ENCODE assay signal across 8 mouse cellular contexts in the genomic region with DNA sequence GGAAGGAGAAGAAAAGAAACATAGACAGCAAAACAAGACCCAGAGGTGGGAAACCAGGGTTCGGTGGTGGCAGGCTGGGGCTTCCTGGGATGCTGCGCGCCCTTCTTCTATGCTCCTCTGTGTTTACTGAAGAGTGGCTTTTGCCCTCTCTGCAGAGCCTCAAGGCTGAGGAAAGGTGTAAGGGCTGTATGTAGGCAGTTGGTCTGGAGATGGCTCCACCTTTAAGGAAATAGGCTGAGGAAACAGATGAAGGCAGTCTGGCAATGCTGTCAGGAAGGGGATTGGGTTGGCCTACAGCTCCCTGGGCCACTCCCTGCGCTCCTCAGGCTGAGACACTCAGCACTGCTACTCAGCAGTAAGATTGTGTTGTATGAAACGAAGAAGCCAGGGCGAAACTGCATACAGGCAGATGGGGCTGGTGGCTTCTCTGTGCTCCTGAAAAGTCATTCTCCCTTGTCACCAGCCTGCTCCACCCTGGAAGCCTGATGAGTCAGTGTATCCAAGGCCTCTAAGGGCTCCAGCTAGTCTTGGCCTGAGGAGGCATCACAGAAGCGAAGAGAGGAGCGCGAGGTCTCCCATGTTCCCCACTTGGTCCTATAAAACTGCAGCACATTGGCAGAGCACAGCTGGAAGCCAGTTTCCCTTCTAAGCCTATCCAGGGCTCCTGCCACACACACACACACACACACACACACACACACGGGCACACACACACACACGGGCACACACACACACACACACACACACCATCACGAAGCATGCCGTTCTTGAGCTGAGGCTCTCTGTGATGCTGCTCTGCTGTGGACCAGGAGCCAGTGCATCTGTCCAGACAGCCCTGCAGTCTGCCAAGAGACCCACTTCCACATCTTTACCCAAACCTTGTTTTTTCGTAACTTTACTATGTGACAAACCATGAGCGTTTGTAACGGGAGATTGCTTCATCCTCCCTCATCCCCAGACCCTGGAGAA.
DNase-seq lines count a peak whose midpoint lies in the region; ATAC-seq and TF ChIP-seq lines count a peak whose summit lies in the region.

No protein-coding gene starts in this region.

- WGBS in lung, postnatal 0 days = 75% methylated on average over 16 of the region's 16 CpGs
- 74% methylated on average over 16 of the region's 16 CpGs for WGBS in limb, embryonic 12.5 days

- no peak for ATAC-seq in lung, postnatal 0 days
- ATAC-seq in limb, embryonic 12.5 days (ENCODE audit: insufficient number of reproducible peaks, insufficient read depth, low FRiP score, low TSS enrichment, low read depth) = no peak
- ATAC-seq in megakaryocyte-erythroid progenitor cell, adult 5-6 weeks (replicated peaks; ENCODE audit: low FRiP score, low TSS enrichment, poor library complexity, severe bottlenecking) = no peak

- no peak overlapping the region for H3K4me3 ChIP-seq in lung, postnatal 0 days (ENCODE audit: low read depth, low read length)
- H3K4me3 ChIP-seq in limb, embryonic 12.5 days (replicated peaks) = no peak overlapping the region

- H3K27me3 ChIP-seq in lung, postnatal 0 days (replicated peaks; ENCODE audit: insufficient read depth, low read length) = no peaks in the 10 kb centered on the region
- no peaks in the 10 kb centered on the region; the same call in 1 of the 2 replicates for H3K27me3 ChIP-seq in limb, embryonic 12.5 days

- no peak for DNase-seq in lung, postnatal 0 days (ENCODE audit: low spot score)
- DNase-seq in lung, postnatal 14 days = no peak
- peak; percentile 32 to 46 for DNase-seq in heart, adult 9 months (ENCODE audit: low spot score in 2 of 2)
- peak; percentile 27 for DNase-seq in yolk sac, embryonic 10.5 days (ENCODE audit: low spot score)
- no peak for DNase-seq in layer of hippocampus, postnatal 14 days (ENCODE audit: low spot score in 2 of 2)
- DNase-seq in lung, postnatal 4 days = no peak

- no peak for TF ChIP-seq EP300 in lung, postnatal 0 days (IDR thresholded peaks at IDR 0.05)

- H3K9ac ChIP-seq in lung, postnatal 0 days (replicated peaks; ENCODE audit: low read depth) = no peak overlapping the region
- H3K9ac ChIP-seq in limb, embryonic 12.5 days (replicated peaks) = no peak overlapping the region

- no peaks in the 10 kb centered on the region for H3K36me3 ChIP-seq in lung, postnatal 0 days (ENCODE audit: insufficient read depth, low read length)
- H3K36me3 ChIP-seq in limb, embryonic 12.5 days = no peaks in the 10 kb centered on the region

- no peak for TF ChIP-seq CTCF in lung, postnatal 0 days (IDR thresholded peaks at IDR 0.05)

- H3K4me1 ChIP-seq in lung, postnatal 0 days (ENCODE audit: insufficient read depth, low read depth, low read length) = no peaks in the 10 kb centered on the region
- peaks cover 31% of the 10 kb centered on the region for H3K4me1 ChIP-seq in limb, embryonic 12.5 days (replicated peaks)

- H3K27ac ChIP-seq in lung, postnatal 0 days (ENCODE audit: low read length) = no peak overlapping the region
- H3K27ac ChIP-seq in limb, embryonic 12.5 days = peak overlapping the region; percentile 67

- no peaks in the 10 kb centered on the region for H3K9me3 ChIP-seq in lung, postnatal 0 days (ENCODE audit: low read length)
- H3K9me3 ChIP-seq in limb, embryonic 12.5 days = no peaks in the 10 kb centered on the region

- H3K4me2 ChIP-seq in lung, postnatal 0 days (replicated peaks; ENCODE audit: low read depth, low read length) = 0 out of 2 replicates have a peak overlapping the region, but pooled peaks have one; percentile 8
- H3K4me2 ChIP-seq in limb, embryonic 12.5 days = no peak overlapping the region

Comparison
In these comparisons a context has a peak if more than half of its experiments do, and no peak if none do; other contexts are left out.
1. DNase-seq: peak in heart, adult 9 months (2 of 2) and yolk sac, embryonic 10.5 days (single experiment); none in lung, postnatal 0 days (single experiment), lung, postnatal 14 days (single experiment), layer of hippocampus, postnatal 14 days (0 of 2) and lung, postnatal 4 days (0 of 2).